Mouse (Mus musculus) myocyte (in vitro differentiated cells): ENCODE results near the gene Abhd14a.

Experiments used
- POLR2A ChIP-seq: IDR thresholded peaks from one replicate; pipeline ENCODE4 v1.6.1; 2011; ENCODE audit warnings: low read depth, mild to moderate bottlenecking, control low read depth, moderate library complexity; ENCODE audit not compliant: insufficient read length
- TCF12 ChIP-seq: IDR thresholded peaks from one replicate; pipeline ENCODE4 v1.6.1; 2011; ENCODE audit warnings: mild to moderate bottlenecking, control low read depth; ENCODE audit not compliant: poor library complexity, insufficient read depth, severe bottlenecking
- USF1 ChIP-seq: IDR thresholded peaks from one replicate; pipeline ENCODE4 v1.6.1; 2011; ENCODE audit warnings: low read depth, mild to moderate bottlenecking, control low read depth, moderate library complexity

- no peak for TF ChIP-seq POLR2A
- TF ChIP-seq TCF12, result no peak
- TF ChIP-seq USF1, result no peak
Observed at GRCm38 (mm10) chr9:106467746-106468145, 20.3 kb upstream of the Abhd14a start.
